Mouse (Mus musculus) lung, embryonic 14.5 days (tissue): Measurements from ENCODE around the gene Gnl1. TPM values are rescaled to one million over a fixed set of nuclear protein-coding genes. Genes with fewer than 3 reads are reported as not detected.
A peak's percentile ranks its signal among the peaks of the same experiment; 100 is the strongest.

ENCODE experiments used
- ATAC-seq: fragments of 200-750 bp; cut with Nextera tagmentation; 2 replicates; pipeline ENCODE4 v1.8.0; 2017; ENCODE audit warnings: mild to moderate bottlenecking, moderate TSS enrichment, moderate library complexity; ENCODE audit not compliant: insufficient read depth
- DNase-seq: peaks from one replicate; pipeline ENCODE4 v3.0.0-alpha.2; 2015
- H3K27ac ChIP-seq: fragments of 300-500 bp; sonication (generic); 2 replicates; pipeline ENCODE4 v1.5.1; 2014; ENCODE audit warnings: low read depth, mild to moderate bottlenecking, moderate library complexity
- H3K27me3 ChIP-seq: fragments of 300-500 bp; sonication (generic); 2 replicates; pipeline ENCODE4 v1.6.1; 2014; ENCODE audit warnings: low read length, control low read depth; ENCODE audit not compliant: insufficient read depth
- H3K36me3 ChIP-seq: fragments of 300-500 bp; sonication (generic); 2 replicates; pipeline ENCODE4 v1.6.1; 2014; ENCODE audit warnings: control low read depth; ENCODE audit not compliant: insufficient read depth
- H3K4me1 ChIP-seq: fragments of 300-500 bp; sonication (generic); 2 replicates; pipeline ENCODE4 v1.6.1; 2014; ENCODE audit warnings: antibody characterized with exemption, control low read depth; ENCODE audit not compliant: insufficient read depth
- H3K4me2 ChIP-seq: fragments of 300-500 bp; sonication (generic); 2 replicates; pipeline ENCODE4 v1.6.1; 2014; ENCODE audit warnings: mild to moderate bottlenecking
- H3K4me3 ChIP-seq: fragments of 300-500 bp; sonication (generic); 2 replicates; pipeline ENCODE4 v1.5.1; 2014; ENCODE audit warnings: low read depth, low read length
- H3K9ac ChIP-seq: fragments of 300-500 bp; sonication (generic); 2 replicates; pipeline ENCODE4 v1.6.1; 2014
- H3K9me3 ChIP-seq: fragments of 300-500 bp; sonication (generic); 2 replicates; pipeline ENCODE4 v1.6.1; 2016; ENCODE audit warnings: low read depth, low read length, control low read depth
- CTCF ChIP-seq: IDR thresholded peaks from 2 replicates; pipeline ENCODE4 v1.5.1; 2016; ENCODE audit warnings: antibody characterized with exemption, low read depth
- WGBS: fragments of 180-500 bp; shearing (Covaris S2); extraction: QIAGEN DNeasy Blood & Tissue Kit; methylation state at CpG from one replicate; pipeline ENCODE4 v1.1.7; 2014; 5-methylcytosine and 5-hydroxymethylcytosine counted together
- polyA plus RNA-seq: library from polyadenylated mRNA; unstranded; fragments of >200 nt; fragmentation: Nextera tagmentation; extraction: Ambion mirVana; gene quantifications from 2 replicates; pipeline ENCODE4 v1.2.1, GENCODE M21; 2014

Gene Gnl1
- polyA plus RNA-seq, 1 experiment from 2014 or later = 46.4 TPM

DNA sequence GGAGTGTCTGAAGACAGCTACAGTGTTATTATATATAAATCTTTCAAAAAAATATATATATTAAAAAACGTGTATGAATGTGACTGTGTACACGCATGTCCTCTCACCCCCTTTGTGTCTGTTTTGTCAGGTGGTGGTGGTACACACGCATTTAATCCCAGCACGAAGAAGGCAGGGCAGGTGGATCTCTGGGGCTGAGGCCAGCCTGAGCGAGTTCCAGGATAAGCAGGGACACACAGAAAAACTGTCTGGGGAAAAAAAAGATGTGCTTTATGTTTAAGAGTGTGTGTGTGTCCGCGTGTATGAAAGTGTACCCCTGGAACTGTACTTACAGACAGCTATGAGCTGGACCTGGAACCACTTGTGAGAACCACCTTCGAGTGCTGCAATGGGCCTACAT, 25.0 kb upstream of the Gnl1 start:
- no peak for ATAC-seq
- Histone ChIP-seq H3K9ac (no peak overlapping the region), H3K9me3 (no peaks in the 10 kb centered on the region), H3K27ac (no peak overlapping the region), H3K4me3 (no peak overlapping the region), H3K27me3 (no peaks in the 10 kb centered on the region), H3K4me1 (no peaks in the 10 kb centered on the region), H3K36me3 (peaks cover 44% of the 10 kb centered on the region), H3K4me2 (no peak overlapping the region)
- no peak for TF ChIP-seq CTCF
- WGBS = 76% methylated on average over 8 of the region's 8 CpGs
- DNase-seq = no peak

DNA sequence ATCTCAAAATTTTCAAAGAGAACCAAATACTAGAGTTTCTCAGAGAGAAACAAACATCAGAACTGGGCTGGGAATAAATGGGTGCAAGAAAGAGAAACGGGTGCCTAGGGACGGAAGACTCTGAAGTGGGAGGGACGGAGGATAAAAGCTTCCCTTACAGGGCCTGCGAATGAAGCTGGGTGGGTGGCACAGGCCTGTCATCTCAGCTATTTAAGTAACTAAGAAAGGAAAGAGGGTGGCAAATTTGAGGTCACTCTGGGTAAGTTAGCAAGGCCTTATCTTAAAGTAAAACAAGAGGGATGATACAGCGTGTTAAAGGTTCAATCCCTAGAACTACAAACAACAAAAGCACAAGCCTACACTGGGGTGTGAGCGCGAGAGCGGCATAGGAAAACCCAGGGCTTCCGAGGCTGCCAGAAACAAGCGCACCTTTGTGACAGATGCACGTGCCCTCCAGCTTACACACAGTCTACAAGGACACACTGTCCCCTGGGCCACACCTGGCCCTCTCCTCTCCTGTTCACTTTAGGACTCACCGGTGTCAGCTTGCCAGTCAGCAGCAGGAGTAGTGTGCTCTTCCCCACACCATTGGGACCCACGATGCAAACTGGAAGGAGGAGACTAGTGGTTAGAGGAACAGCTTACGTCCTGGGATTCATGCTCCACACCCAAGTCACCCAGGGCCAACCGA, 21.0 kb upstream of the Gnl1 start:
- H3K27ac ChIP-seq = no peak overlapping the region
- H3K36me3 ChIP-seq = peaks cover 82% of the 10 kb centered on the region
- WGBS = 97% methylated on average over 15 of the region's 15 CpGs
- no peak for TF ChIP-seq CTCF
- DNase-seq = no peak
- H3K27me3 ChIP-seq = no peaks in the 10 kb centered on the region
- no peaks in the 10 kb centered on the region for H3K9me3 ChIP-seq
- H3K4me3 ChIP-seq = no peak overlapping the region
- H3K9ac ChIP-seq = no peak overlapping the region
- H3K4me1 ChIP-seq = no peaks in the 10 kb centered on the region
- no peak for ATAC-seq
- H3K4me2 ChIP-seq = no peak overlapping the region

DNA sequence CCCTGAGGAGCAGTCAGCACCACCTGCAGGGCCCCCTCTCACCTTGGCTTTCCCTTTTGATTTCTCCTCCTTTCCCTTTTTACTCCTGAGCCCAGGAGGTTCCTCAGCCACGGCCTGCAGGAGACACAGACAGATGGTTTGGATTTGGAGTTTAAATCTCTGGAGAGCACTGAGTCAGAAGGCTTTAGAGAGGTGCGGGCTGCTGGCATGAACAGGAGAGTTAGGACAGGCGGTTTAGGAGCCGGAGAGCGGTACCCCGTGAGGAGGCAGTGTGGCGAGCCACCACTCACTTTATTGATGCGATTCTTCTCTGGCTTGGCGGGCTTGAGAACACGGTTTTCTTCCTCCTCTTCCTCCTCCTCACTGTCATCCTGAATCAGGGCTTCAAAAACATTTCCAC, 16.4 kb upstream of the Gnl1 start:
- Histone ChIP-seq H3K4me1 (no peaks in the 10 kb centered on the region; the same call in 1 of the 2 replicates), H3K27me3 (no peaks in the 10 kb centered on the region), H3K36me3 (peaks cover 77% of the 10 kb centered on the region), H3K9ac (no peak overlapping the region), H3K4me2 (no peak overlapping the region), H3K27ac (no peak overlapping the region), H3K4me3 (no peak overlapping the region), H3K9me3 (no peaks in the 10 kb centered on the region)
- TF ChIP-seq CTCF = no peak
- 91% methylated on average over 10 of the region's 10 CpGs for WGBS
- ATAC-seq (no peak), DNase-seq (no peak)

DNA sequence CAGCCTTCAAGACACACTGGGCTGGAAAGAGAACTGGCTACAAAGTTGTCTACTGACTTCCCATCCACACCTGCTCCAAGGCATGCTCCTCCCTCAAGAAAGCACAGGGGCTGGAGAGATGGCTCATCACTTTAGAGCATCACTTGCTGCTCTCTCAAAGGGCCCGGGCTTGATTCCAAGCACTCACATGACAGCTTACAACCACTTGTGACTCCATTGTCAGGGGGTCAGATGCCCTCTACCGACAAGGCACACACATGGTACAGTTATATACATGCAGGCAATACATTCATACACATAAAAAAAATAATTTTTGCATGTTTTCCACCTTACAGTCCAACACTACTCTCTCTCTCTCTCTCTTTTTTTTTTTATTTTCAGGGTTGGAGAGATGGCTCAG, 12.0 kb upstream of the Gnl1 start:
- DNase-seq = no peak

DNA sequence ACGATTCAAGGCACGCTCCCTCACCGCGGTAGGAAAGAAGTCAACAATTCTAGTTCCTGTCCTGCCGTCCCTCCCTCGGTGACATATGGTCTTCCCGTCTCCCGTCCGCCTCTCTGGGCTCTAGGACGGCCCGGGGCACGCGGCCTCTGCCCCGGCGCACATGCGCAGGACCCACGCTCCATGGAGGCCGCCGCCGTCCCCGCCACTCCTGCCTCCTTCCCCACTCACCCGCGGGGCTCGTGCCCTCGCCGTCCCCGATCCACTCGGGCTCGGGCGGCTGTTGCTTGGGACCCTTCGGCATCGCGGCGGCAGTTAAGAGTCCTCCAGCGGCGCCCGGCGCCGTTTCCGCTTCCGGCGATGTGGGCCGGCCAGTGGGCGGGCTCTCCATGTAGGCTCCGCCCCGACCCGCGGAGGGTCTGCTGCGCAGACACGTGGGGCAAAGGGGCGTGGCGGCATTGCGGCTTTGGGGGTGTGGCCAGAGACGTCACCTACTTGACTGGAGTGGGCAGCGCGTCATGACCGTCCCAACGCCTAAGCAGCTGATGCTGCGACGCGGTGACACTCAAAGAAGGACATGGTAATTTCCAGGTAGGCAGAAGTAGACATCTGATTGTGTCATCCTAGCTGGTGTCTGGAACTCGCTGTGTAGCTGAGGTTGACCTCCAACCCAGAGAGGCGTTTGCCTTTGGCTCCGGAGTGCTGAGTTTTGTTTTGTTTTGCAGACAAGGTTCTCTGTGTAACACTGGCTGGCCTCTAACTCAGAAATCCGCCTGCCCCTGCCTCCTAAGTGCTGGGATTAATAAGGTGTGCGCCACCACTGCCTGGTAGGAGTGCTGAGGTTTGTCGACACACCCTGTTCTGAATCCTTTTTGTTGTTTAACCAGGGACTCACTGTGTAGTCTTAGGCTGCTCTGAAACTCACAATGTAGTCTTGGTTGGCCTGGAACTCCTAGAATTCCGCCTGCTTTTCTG, 9.9 kb upstream of the Gnl1 start, which contains the start of gene Abcf1:
TSS of gene Abcf1 (minus strand) at position 344 of the 972 bp plus-strand sequence.
- no peak for TF ChIP-seq CTCF
- WGBS = under 1% methylated on average over 68 of the region's 68 CpGs

More for the DNA sequence above, 12.0 kb upstream of the Gnl1 start:
- no peak overlapping the region for H3K27ac ChIP-seq
- H3K4me1 ChIP-seq = no peaks in the 10 kb centered on the region; the same call in none of the 2 replicates
- no peak overlapping the region for H3K4me2 ChIP-seq
- H3K4me3 ChIP-seq = no peak overlapping the region
- H3K36me3 ChIP-seq = peaks cover 40% of the 10 kb centered on the region
- ATAC-seq = no peak
- no peaks in the 10 kb centered on the region for H3K27me3 ChIP-seq
- WGBS = 86% methylated on average over 2 of the region's 2 CpGs
- H3K9me3 ChIP-seq = no peaks in the 10 kb centered on the region
- no peak overlapping the region for H3K9ac ChIP-seq
- no peak for TF ChIP-seq CTCF

DNA sequence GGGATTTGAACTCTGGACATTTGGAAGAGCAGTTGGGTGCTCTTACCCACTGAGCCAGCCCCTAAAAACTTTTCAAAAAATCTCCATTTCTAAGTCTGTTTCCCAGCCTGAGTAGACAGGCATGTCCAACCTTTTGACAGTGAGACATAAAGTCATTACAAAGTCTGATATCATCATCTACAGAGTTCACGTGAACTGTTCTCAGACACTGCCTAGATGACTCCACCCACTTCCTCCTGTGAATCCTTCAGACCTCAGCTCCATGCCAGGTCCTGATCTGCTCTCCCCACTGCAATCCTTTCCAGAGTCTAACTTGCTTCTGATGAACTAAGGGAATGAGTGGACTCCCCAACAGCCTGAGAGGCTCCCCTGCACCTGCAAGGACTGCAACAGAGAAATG, 7.5 kb upstream of the Gnl1 start:
- Histone ChIP-seq H3K27me3 (no peaks in the 10 kb centered on the region), H3K4me3 (no peak overlapping the region), H3K9ac (no peak overlapping the region), H3K4me2 (no peak overlapping the region), H3K27ac (no peak overlapping the region), H3K36me3 (peaks cover 32% of the 10 kb centered on the region), H3K4me1 (no peaks in the 10 kb centered on the region; the same call in none of the 2 replicates), H3K9me3 (no peaks in the 10 kb centered on the region)
- 54% methylated on average over 1 of the region's 1 CpGs for WGBS
- no peak for TF ChIP-seq CTCF
- DNase-seq (no peak), ATAC-seq (no peak)

More for the DNA sequence above, 9.9 kb upstream of the Gnl1 start, which contains the start of gene Abcf1:
- peak within 1 kb of the TSS; percentile 86 for H3K9ac ChIP-seq
- H3K27ac ChIP-seq = peak within 1 kb of the TSS; percentile 83
- peak within 1 kb of the TSS; percentile 70 for H3K4me2 ChIP-seq
- no peaks in the 10 kb centered on the region for H3K27me3 ChIP-seq
- ATAC-seq = peak; percentile 95
- peak within 1 kb of the TSS; percentile 88 for H3K4me3 ChIP-seq
- DNase-seq = peak; percentile 100
- H3K9me3 ChIP-seq = no peaks in the 10 kb centered on the region
- H3K4me1 ChIP-seq = no peaks in the 10 kb centered on the region; the same call in none of the 2 replicates
- H3K36me3 ChIP-seq = peaks cover 35% of the 10 kb centered on the region

DNA sequence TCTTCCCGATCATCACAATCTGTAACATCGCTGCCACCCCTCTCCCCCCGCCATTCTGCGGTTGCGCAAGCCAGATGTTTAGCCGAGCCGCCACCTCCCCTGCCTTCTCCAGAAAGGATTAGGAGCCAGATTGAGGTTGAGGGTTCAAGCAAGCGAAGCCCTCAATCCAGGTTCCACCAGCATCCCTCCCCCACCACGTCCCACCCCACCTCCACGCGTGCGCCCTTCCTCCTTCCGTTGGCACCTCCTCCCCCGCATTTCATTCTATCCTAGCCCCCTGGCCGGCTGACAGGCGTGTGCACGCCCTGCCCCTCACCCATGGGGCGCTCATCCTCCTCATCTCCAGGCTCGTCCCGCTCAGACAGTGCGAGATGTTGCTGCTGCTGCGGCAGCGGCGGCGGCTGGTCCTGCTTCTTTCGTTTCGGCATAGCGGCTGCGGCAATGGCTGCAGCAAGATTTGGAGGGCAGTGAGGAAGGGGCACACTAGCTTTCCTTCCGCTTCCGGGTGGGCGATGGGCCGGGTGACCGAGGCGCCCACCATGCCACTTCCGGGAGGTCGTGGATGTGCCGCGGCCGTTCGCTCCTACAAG, 745 bp upstream of the Gnl1 start:
- Histone ChIP-seq H3K4me2 (peak overlapping the region; percentile 85), H3K4me3 (peak overlapping the region; percentile 89), H3K27me3 (no peaks in the 10 kb centered on the region), H3K9ac (peak overlapping the region; percentile 76), H3K27ac (peak overlapping the region; percentile 95), H3K9me3 (no peaks in the 10 kb centered on the region), H3K4me1 (no peaks in the 10 kb centered on the region), H3K36me3 (peaks cover 46% of the 10 kb centered on the region)
- TF ChIP-seq CTCF = no peak
- DNase-seq (peak; percentile 88), ATAC-seq (peak; percentile 75)
- under 1% methylated on average over 41 of the region's 41 CpGs for WGBS
